Mouse (Mus musculus) kidney, adult 2 months (tissue): Measurements from ENCODE around the gene Il4ra.

Source experiments
- CTCF ChIP-seq: fragments of 200-500 bp; conservative IDR thresholded peaks from 2 replicates; pipeline ENCODE4 v1.5.1; 2011; ENCODE audit warnings: low read depth, mild to moderate bottlenecking, control low read depth, low read length, moderate library complexity, mixed read lengths; ENCODE audit not compliant: insufficient read depth, insufficient read length
- POLR2A ChIP-seq: fragments of 200-500 bp; IDR thresholded peaks from one replicate; pipeline ENCODE4 v1.6.1; 2011; ENCODE audit warnings: low read depth, low read length, control low read depth

DNA sequence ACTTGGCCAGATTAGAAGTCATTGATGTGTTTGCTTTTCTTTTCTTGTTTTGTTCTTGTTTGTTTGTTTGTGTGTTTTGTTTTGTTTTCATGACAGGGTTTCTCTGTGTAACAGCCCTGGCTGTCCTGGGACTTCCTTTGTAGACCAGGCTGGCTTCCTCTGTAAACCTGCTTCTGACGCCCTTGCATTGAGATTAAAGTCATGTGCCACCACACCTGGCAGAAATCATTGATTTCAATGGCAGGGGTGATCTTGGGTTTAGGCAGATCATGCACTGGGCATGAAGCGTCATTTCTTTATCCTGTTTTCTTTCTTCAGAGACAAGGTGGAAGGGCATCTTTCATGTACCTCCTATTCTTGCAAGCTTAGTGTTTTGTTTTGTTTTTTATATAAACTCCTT lies 44.6 kb upstream of the Il4ra start:
- TF ChIP-seq CTCF = no peak
- no peak for TF ChIP-seq POLR2A
